Mouse (Mus musculus) spleen, embryonic (tissue): ENCODE measurements around the gene Lfng.

Experiments
- CTCF ChIA-PET: fragments of 350-600 bp; sonication (Branson Sonifier 250); formaldehyde crosslinking; loops from one replicate; lab custom pipeline; 2022; lab: Charles Lee

Gene Lfng

DNA sequence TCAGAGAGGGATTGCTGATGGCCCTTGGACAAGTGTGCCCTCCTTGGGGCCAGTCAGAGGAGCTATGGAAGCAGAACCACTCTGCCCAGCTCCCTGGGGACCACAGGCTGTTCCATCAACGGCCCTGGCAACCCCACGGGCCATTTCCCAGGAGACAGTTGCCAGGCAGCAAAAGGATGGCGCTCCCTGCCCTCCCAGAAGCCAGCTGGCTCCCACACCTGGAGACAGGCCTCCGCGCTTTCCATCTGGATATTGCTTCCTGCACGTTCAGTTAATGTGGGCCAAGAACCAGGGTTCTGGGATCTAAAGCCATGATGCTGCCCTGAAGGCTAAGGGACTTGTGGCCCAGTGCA lies 29.9 kb downstream of the Lfng start:
- CTCF ChIA-PET: interaction anchor here (0.7 kb wide), 1 partner anchor 41 kb away, joined by 10 read pairs; no protein-coding TSS in a partner anchor

DNA sequence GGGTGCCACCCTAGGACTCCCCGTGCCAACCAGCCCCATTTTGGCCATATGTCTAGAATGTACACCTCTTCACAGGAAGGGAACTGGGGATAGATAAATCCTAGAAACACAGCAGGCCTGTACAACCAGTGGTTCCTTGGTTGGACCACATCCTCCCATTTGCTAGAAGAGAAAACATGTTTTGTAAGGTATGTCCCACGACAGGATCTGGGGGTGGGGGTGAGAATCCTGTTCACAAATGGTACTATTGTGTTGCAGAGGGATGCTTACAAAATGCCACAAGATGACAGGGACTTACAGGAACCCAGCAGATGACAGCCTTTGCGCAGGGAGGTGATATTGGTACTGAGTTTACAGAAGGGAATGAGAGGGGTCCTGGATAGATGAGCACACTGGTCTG lies 30.9 kb downstream of the Lfng start:
- CTCF ChIA-PET: no interaction called here

DNA sequence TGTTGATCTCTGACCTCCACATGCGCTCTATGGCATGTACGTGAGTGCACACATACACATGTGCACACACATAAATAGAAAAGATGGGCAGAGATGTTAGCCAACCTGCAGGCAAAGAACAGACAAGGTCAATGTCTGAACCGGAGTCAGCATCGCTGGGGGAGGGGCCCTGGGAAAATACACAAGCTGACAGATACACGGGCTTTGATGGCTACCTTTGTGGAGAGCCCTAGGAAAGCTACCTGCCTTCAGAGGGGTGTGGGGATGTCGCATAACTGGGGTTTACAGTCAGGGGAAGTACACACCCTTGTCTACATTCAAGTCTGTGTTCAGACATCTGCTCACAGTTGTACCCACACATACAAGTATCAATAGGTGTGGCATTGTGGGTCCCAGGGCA lies 31.4 kb downstream of the Lfng start:
- CTCF ChIA-PET: no interaction called here

DNA sequence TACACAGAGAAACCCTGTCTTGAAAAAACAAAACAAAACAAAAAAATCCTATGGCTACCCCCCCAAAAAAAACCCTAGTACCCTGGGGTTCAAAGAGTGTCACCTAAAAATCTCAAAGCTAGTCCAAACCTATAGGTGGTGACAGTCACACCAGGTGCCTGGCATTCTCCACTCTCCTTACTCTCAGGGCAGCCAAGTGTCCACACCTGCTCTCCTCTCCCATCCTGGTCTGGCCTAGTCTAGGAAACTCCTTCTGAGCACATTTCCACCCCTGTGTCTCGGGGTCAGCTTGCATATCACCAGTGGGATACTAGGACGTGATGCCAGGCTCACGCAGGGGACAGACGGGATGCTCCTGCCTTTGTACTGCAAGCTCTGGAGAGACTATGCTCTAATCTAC lies 32.2 kb downstream of the Lfng start:
- CTCF ChIA-PET: interaction anchor here (0.6 kb wide), 1 partner anchor 314 kb away, joined by 4 read pairs; no protein-coding TSS in a partner anchor

DNA sequence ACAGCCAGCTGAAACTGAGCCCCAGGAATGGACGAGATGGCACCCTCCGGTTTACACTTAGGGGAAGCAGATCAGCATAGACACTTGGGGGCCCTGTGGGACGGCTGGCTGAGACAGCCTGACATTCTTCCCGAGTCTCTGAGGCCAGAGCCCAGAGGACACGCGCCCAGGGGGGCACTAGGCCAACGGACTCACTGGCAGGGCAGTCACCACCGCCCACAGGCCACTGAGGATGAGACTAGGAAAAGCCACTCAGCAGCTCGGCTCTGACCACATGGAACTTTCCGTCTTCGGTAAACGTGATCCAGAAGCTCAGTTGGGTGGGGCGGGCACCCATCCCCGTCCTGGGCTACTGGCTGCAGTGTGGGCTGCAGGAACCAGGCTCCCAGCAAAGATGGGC lies 32.8 kb downstream of the Lfng start:
- CTCF ChIA-PET: interaction anchor here (0.6 kb wide), 1 partner anchor 315 kb away, joined by 4 read pairs; no protein-coding TSS in a partner anchor

DNA sequence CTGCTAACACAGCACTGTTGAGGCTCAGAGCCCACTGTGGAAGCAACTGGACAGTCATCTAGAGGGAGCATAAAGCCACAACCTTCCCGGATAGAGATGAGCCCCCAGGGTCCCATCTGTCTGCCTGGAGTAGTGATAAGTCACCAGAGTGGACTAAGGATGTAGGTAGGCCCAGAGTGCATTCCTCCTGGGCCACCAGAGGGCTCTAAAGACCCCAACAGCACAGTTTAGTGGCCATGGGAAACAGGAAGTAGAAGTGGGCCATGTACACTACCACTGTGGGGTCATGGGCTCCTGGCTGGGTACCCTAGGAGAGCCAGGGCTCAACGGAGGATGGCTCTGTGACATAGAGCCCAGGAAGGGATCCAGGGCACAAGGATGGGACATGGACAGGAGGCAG lies 33.7 kb downstream of the Lfng start:
- CTCF ChIA-PET: no interaction called here

DNA sequence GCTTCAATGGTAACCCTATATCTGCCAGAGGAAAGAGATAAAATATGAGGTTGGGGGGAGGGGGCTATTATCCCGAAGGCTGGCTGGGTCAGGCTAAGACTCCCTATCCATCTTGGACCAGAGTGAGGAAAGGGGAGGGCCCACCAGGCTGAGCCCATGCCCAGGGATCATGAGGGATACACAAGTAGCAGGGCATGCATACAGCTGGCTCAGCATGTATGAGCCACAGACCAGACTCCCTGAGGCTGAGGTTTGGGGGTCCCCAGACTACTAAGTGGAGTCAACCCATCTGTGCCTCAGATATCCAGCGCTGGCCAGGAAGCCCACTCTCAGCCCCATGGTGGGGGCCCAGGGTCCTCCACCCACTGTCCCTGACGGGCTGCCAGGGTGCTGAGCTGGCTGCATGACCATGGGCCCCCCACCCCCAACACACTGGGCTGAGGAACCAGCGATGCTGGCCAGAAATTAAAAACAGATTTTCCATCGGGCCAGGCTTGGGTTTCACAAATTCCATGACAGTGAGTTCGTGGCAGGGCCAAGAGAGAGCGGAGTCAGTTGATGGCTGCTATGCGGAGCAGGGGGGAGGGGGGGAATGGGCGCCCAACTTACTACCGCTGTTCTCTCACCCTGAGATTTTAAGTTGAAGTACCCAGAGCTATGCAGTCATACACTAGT lies 34.3 kb downstream of the Lfng start:
- CTCF ChIA-PET: interaction anchor here (0.6 to 1.3 kb wide), 2 partner anchors 16 to 256 kb away, joined by 3 read pairs; no protein-coding TSS in a partner anchor

DNA sequence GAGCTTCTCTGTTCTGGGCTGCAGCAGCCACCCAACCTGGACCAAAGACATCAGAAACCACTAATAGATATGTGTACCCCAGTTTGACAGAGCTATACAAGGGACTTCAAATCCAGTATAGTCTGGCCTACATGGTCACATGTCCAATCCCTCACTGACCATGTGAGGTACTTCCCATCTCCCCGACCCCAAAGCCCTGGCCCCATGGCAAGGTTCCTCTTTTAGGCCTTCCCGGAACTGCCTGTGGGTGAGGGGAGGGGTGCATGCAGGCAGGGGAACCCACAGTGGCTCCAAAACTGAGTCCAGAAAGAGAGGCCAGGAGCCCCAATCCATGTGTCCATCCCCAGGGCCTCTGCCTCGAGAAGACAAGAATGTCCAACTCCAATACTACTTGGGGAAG lies 35.0 kb downstream of the Lfng start:
- CTCF ChIA-PET: interaction anchor here (0.6 to 1.3 kb wide), 3 partner anchors 15 to 110 kb away, joined by 3 to 6 read pairs (median 4); no protein-coding TSS in a partner anchor

DNA sequence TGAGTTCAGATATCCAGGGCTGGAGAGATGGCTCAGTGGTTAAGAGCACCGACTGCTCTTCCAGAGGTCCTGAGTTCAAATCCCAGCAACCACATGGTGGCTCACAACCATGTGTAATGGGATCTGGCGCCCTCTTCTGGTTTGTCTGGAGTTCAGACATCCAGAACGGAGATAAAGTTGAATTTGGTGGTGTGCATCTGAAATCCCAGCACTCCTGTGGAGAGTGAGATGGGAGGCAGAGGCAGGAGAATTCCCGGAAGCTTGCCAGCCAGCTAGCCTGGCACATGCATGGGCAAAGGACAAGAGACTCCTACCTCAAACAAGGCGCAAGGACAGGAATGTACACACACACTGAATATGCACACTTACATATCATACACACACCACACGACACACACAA lies 37.1 kb downstream of the Lfng start:
- CTCF ChIA-PET: interaction anchor here (0.6 to 0.8 kb wide), 4 partner anchors 11 to 76 kb away, joined by 3 to 4 read pairs (median 4); no protein-coding TSS in a partner anchor

DNA sequence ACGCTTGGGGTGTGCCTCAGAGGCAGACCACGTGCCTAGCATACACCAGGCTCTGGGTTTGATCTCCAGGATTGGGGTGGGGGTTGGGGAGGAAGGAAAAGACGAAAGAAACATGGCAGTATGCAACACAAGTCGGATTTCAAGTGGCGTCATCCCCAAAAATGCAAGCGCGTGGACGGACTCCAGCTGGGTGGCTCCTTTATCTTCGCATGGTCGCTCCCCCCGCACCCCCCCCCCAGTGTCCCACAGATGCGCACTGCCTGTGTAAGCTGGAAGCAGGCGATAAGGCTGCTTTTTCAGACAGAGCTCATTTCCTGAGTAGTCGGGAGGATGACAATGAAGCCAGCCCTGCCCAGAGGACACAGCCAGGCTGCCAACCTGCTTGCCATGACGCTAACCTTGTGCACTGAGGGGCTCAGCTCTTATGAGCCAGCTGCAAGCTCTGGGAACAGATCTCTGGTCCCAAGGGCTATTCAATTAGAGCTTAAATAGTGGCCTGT lies 37.6 kb downstream of the Lfng start:
- CTCF ChIA-PET: no interaction called here

DNA sequence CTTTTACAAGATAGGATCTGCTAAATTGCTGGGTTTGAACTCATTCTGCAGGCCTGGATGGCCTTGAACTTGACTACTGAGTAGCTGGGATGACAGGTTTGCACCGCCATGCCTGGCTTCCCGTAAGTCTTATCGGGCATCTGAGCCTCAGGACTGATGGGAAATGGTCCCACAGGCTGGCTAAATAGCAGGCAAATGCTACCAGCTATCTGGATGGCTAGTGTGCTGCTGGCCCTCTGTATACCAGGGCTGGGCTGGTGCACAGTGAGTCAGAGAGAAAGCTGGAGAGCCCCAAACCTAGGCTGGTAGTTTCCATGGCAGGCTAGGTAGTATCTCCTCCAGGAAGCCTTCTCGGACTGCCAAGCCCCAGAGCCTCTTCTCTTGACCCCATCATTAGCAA lies 38.3 kb downstream of the Lfng start:
- CTCF ChIA-PET: no interaction called here

DNA sequence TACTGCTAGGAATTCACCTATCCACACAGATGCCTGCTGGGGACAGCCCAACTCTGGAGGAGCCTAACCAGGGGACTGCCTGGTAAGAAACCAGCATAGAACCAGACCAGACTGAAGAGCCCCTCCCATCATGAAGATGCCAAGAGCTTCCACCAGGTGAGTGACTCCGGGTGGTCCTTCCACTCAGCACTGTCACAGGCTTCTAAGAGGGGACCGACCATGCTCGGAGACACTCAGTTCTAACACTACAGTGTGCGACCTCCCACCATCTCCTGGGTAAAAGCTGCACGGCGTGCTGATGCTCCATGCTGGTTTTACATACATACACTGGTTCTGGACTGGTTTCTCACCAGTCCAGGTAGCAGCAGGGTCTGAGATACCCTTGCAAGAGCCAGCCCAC lies 39.1 kb downstream of the Lfng start:
- CTCF ChIA-PET: interaction anchor here (0.5 kb wide), 1 partner anchor 160 kb away, joined by 4 read pairs; no protein-coding TSS in a partner anchor

DNA sequence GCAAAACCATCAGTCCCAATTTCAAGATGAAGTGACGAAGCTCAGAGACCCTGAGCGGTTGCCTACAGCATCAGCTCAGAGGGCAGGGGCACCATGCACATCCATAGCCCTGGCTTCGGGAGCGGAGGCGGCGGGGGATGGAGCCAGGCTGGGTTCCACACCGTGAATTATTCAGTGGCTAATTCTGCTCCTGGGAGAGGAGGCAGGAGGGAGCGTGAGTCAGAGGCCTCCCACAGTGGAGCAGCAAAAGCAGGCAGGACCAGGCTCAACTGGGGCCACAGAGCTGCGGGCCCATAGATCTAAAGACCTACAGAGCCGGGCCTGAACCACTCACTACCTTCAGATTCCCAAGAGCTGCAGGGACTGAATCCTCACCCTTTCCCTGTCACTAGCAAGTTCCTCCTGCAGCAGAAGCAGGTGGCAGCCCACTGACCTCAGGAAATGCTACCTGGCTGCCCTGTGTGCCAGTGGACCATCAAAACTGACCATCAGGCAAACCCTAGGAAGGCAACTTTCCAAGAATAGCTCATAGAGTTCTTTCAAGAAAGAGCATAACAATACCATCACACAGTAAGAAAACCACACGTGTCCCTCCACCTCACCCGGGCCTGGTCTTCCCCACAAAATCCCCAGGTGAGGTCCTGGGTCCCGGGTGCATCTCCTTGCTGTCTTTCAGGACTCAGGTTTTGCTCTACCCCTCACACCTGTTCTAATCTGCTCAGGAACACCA lies 40.1 kb downstream of the Lfng start:
- CTCF ChIA-PET: no interaction called here

DNA sequence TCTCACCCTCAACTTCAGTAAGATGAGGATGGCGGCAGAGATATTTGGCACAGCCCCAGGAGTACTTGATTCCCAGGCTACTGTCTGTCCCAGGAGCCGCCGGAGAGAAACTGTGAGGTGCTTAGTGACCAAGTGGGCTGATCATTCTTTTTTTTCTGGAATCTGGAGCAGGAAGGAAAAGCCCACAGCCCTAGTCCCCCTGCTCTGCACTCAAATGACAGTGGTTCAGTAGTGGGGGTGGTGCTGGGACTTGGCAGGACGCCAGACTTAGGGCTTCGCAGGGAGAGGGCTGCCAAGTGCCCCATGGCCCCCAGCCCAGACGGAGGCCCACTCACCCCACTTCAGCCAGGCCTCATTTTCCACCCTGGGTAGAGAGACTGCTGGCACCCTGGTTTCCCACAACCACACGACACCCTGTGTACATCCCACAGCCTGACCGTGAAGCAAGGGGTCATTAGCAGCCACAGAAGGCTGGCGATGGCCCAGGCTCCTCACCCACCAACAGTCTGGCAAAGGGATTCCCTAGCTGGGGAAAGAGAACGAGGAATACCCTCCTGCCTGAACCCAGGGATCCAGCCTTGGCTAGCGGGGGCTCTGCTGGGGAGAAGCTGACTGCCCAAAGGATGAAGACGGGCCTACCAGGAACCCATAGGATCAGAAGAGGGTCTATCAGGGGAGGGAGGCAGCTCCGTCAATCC lies 40.9 kb downstream of the Lfng start:
- CTCF ChIA-PET: no interaction called here

DNA sequence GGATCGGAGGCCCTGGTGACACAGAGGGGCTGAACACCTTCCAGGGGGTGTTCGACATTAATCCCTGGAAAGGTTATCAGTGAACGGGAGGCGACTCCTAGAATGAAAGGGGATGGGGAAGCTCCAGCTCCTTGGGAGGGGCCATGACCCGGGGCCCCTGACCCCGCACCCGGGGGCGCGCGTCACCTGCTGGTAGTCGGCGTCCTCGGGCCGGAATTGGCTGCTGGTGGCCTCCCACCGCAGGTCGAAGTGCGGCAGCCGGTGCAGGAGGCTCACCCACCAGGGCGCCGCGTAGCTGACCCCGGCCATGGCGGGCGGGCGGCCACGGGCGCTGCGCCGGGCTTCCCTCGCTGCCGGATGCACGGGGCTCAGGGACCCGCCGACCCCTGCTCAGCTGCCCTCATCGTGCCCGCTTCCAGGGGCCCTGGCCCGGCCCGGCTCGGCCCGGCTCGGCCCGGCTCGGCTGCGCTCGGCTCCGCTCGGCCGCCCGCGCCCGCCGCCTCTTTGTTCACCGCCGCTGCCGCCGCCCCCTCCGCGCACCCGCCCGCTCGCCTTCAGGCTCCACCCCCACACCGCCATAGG lies 41.5 kb downstream of the Lfng start, which contains the start of gene Ttyh3:
Ttyh3 (minus strand) TSS at position 513 of the 582 bp plus-strand sequence.
- CTCF ChIA-PET: no interaction called here

DNA sequence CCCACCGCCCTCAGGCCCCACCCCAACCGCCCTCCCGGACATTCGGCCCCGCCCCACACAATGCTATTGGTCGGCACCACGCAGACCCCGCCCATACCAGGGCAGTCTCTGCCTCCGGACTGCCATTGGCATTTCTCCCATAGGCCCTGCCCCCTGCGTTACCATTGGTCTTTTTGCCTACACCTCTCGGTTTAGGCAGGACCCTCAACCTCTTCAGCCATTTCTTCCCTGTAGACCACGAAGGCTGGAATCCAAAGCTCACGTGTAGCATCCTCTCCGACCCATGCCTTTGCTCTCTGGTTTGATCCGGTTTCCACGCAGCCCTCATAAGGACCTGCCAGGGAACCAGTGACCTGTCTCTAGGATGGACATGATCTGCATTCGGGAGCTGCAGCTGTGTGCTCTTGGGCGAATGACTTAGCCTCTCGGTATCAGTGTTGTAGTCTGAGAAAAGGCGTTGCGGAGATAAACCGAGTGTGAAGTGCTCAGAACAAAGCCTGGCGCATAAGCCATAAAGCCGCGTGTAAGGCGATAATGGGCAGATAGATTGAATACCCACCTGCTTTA lies 42.1 kb downstream of the Lfng start:
- CTCF ChIA-PET: no interaction called here

DNA sequence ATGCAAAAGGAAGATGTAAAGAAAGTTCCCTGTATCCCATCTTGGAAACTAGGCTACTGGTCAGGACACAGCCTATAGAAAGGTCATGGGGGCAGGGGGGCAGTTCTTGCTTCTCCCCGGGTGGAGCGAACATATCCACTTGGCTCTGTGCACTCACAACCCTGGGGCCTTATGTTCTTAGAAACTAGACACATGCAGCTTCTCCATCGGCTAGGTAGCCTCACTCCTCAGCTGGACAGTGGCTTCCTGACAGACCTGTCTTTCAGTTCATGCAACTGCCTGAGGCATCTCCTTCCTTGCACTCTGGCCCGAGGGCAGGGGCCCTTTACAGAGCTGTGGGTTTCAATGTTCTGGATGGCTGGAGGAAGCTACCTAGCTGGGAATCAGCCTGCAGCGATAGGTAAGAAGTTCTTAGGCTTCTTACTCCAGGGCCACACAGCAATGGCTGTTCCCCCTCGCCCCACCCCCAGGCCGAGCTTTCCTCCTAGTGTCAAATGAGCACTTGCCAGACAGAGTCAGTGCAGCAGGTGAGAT lies 42.8 kb downstream of the Lfng start:
- CTCF ChIA-PET: no interaction called here

DNA sequence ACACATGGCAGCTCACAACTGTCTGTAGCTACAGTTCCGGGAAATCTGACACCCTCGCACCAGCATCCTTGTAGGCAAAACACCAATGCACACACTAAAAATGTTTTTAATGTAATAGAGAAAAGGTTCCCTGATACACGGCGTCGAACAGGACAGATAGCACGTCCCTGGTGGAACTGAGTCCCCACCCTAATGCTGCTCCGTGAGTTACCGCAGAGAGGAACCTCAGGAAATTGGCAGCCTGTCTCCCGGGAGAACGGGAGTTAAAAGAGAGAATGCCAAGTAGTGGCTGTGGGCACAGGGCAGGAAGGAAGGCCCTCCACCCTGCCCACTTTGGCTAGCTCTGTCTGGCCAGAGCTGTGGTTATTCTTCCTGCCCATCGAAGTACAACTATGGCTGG lies 44.1 kb downstream of the Lfng start:
- CTCF ChIA-PET: interaction anchor here (0.7 to 1.0 kb wide), 2 partner anchors 11 to 37 kb away, joined by 4 read pairs; no protein-coding TSS in a partner anchor

DNA sequence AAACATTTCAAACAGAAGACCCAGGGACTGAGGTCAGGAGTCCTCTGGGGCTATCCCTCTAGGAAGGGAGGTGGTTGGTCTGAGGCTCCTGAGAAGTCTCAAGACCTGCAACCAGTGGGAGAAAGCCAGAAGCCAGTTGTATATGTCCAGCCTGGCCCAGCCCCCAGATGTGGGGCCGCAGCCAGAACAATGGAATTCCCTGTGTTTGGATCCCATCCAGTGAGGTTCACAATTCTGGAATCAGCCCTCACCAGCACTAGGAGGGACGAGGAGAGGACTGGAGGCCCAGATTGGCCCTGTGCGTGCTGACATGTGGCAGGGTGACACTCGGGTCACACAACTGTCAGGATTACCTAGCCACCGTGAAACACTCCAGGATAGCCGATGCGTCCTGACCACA lies 45.5 kb downstream of the Lfng start:
- CTCF ChIA-PET: no interaction called here

DNA sequence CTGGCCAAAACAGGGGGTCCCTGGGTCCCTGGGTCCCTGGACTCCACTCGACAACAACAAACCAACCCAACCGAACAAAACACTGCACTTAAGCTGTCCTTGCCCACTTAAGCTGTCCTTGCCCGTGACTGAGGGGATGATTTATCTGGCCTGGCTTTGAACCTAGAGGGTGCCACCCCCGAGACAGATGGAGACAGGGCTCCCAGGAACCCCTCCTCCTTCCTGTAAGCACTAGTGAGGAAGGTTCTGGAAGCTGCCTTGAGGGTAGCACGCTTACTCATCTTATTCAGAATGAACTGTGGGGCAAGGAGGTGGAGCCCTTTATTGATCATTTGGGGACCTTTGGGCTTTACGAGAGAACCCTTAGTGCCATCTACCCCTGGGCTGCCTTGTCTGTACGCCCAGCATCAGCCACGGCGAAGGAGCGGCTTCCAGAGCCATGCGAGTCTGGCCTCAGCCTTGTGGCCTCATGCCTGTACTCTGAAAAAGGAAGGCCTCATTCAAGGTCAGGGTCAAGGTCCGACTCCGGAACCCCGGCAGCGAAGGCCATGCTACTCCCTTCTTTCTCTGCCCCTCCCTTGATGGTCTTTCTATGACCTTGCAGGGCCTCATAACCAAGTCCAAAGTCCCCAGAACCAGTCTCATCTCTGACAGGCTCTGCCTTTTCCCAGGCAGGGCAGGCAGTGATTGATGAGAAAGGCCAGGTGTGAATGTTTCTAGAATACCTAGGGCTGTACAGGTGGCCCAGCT lies 47.2 kb downstream of the Lfng start:
- CTCF ChIA-PET: no interaction called here
